In genomic region chr10:70599126-70599924, GRCm38 (mm10) we compare ENCODE assay signal across 8 mouse cellular contexts. TPM values are rescaled to one million over a fixed set of nuclear protein-coding genes. Genes with fewer than 3 reads are reported as not detected.
DNase-seq lines count a peak whose midpoint lies in the region; TF ChIP-seq lines count a peak whose summit lies in the region.

No protein-coding gene starts in this region.

- WGBS in forebrain, embryonic 10.5 days: under 1% methylated on average over 122 of the region's 124 CpGs
- WGBS in hindbrain, embryonic 10.5 days: under 1% methylated on average over 121 of the region's 124 CpGs

- TF ChIP-seq POLR2A in ES-Bruce4 (IDR thresholded peaks at IDR 0.05; ENCODE audit: insufficient read depth, low read length): no peak

- H3K9me3 ChIP-seq in ES-Bruce4 (replicated peaks; ENCODE audit: control insufficient read depth, insufficient read depth, low read length, poor library complexity, severe bottlenecking): no peaks in the 10 kb centered on the region
- H3K9me3 ChIP-seq in forebrain, embryonic 10.5 days: no peaks in the 10 kb centered on the region; the same call in 1 of the 2 replicates
- no peaks in the 10 kb centered on the region for H3K9me3 ChIP-seq in hindbrain, embryonic 10.5 days

- peak; percentile 87 for DNase-seq in brain, embryonic 18.5 days (ENCODE audit: low read depth, low spot score)
- peak; percentile 82 for DNase-seq in forebrain, embryonic 10.5 days (ENCODE audit: extremely low spot score, low spot score)
- peak; percentile 85 for DNase-seq in hindbrain, embryonic 10.5 days (ENCODE audit: low spot score)
- peak; percentile 66 for DNase-seq in layer of hippocampus, adult 9-10 months (ENCODE audit: low spot score)
- peak; percentile 61 to 78 for DNase-seq in lung, adult 18-20 months
- DNase-seq in ovary, postnatal 14 days (ENCODE audit: low spot score): peak; percentile 51
- peak; percentile 50 for DNase-seq in urinary bladder, adult 2 months (ENCODE audit: low spot score)

- H3K36me3 ChIP-seq in ES-Bruce4 (ENCODE audit: control insufficient read depth, insufficient read depth, low read length, poor library complexity, severe bottlenecking): no peaks in the 10 kb centered on the region
- no peaks in the 10 kb centered on the region for H3K36me3 ChIP-seq in forebrain, embryonic 10.5 days (replicated peaks)
- no peaks in the 10 kb centered on the region for H3K36me3 ChIP-seq in hindbrain, embryonic 10.5 days

- H3K4me1 ChIP-seq in ES-Bruce4 (ENCODE audit: control insufficient read depth, insufficient read depth, low read length): no peaks in the 10 kb centered on the region
- peaks cover 26% of the 10 kb centered on the region for H3K4me1 ChIP-seq in forebrain, embryonic 10.5 days
- peaks cover 34% of the 10 kb centered on the region; the same call in 1 of the 2 replicates for H3K4me1 ChIP-seq in hindbrain, embryonic 10.5 days (replicated peaks)

- TF ChIP-seq CTCF in ES-Bruce4 (IDR thresholded peaks at IDR 0.05; ENCODE audit: low read depth, low read length): no peak

- H3K9ac ChIP-seq in ES-Bruce4 (ENCODE audit: low read depth, poor library complexity, severe bottlenecking): peak overlapping the region; percentile 73

- TF ChIP-seq EP300 in ES-Bruce4 (IDR thresholded peaks at IDR 0.05; ENCODE audit: insufficient read depth, low read depth, low read length): no peak

- H3K4me3 ChIP-seq in ES-Bruce4 (ENCODE audit: low read depth, low read length): peak overlapping the region; percentile 70
- peak overlapping the region; percentile 65 for H3K4me3 ChIP-seq in forebrain, embryonic 10.5 days
- H3K4me3 ChIP-seq in hindbrain, embryonic 10.5 days: peak overlapping the region; percentile 71

- H3K27ac ChIP-seq in ES-Bruce4 (ENCODE audit: insufficient read depth, low read length): peak overlapping the region; percentile 58
- H3K27ac ChIP-seq in forebrain, embryonic 10.5 days: peak overlapping the region; percentile 85
- peak overlapping the region; percentile 94 for H3K27ac ChIP-seq in hindbrain, embryonic 10.5 days

- no peaks in the 10 kb centered on the region for H3K27me3 ChIP-seq in ES-Bruce4 (ENCODE audit: control insufficient read depth, insufficient read depth, low read length, poor library complexity, severe bottlenecking)
- H3K27me3 ChIP-seq in forebrain, embryonic 10.5 days (ENCODE audit: poor library complexity, severe bottlenecking): peaks cover 50% of the 10 kb centered on the region
- peaks cover 27% of the 10 kb centered on the region; the same call in 1 of the 2 replicates for H3K27me3 ChIP-seq in hindbrain, embryonic 10.5 days (ENCODE audit: insufficient read depth, poor library complexity, severe bottlenecking)

RNA-seq across cellular contexts. Expression of gene Phyhipl, which starts 56.4 kb away (rescaled TPM):
- 4.8 and 6.2 TPM in 2 replicates for polyA plus RNA-seq in ES-Bruce4 (2011; ENCODE audit: insufficient read depth, insufficient read length, low read depth, missing spikeins)
- 17.8 and 19.4 TPM in 2 replicates for polyA plus RNA-seq in forebrain, embryonic 10.5 days (2016; fragmentation: Nextera tagmentation; extraction: Ambion mirVana)
- 44.1 and 111 TPM in 2 replicates for polyA plus RNA-seq in hindbrain, embryonic 10.5 days (2016; fragmentation: Nextera tagmentation; extraction: Ambion mirVana)
- 0.16 and 0.21 TPM in 2 replicates for polyA plus RNA-seq in urinary bladder, adult 2 months (2012; rRNA removed)

Comparison
In these comparisons a context has a peak if more than half of its experiments do, and no peak if none do; other contexts are left out.
1. Peak in every context shown above with its lines: DNase-seq, H3K4me3 ChIP-seq and H3K27ac ChIP-seq.